Mouse (Mus musculus): ENCODE data around the gene Tent5b. TPM values are rescaled to one million over a fixed set of nuclear protein-coding genes. Genes with fewer than 3 reads are reported as not detected.

The Tent5b gene
- total RNA-seq, 1 experiment = 7.5 TPM

GRCm38 (mm10) chr4:133532777-133533176 lies 52.8 kb downstream of the Tent5b start:
- in situ Hi-C loops (cut with MboI; ENCODE audit: low sequenced_read_pairs in 2 of 2, unreplicated experiment in 2 of 2) = no loop called here
- H3K4me3 ChIP-seq (ENCODE audit: insufficient read depth in 1 of 2, low read depth in 1 of 2, low read length in 2 of 2, poor library complexity in 1 of 2, severe bottlenecking in 1 of 2) = no peak overlapping the region
- H3K4me1 ChIP-seq (ENCODE audit: control insufficient read depth in 2 of 2, insufficient read depth in 2 of 2, low read length in 2 of 2, poor library complexity in 1 of 2) = peaks cover 3 to 15% of the 10 kb centered on the region in 2 experiments; a peak in 2 of 4 replicates
- H3K27ac ChIP-seq (ENCODE audit: insufficient read depth, low read depth, low read length, poor library complexity, severe bottlenecking) = no peak overlapping the region
- DNase-seq (ENCODE audit: low read depth, low spot score) = no peak
- no peak overlapping the region for H3K9ac ChIP-seq (ENCODE audit: insufficient read depth, low read depth, low read length, poor library complexity, severe bottlenecking)
- H3K36me3 ChIP-seq (ENCODE audit: control insufficient read depth, insufficient read depth, low read length, poor library complexity, severe bottlenecking) = peaks cover 56% of the 10 kb centered on the region
- TF ChIP-seq ZNF384 (IDR thresholded peaks at IDR 0.05; ENCODE audit: low read depth, low read length) (no peak), CHD2 (IDR thresholded peaks at IDR 0.05; ENCODE audit: low read depth, low read length) (no peak), ZC3H11A (IDR thresholded peaks at IDR 0.05; ENCODE audit: borderline replicate concordance, low read depth, low read length) (no peak), MAFK (IDR thresholded peaks at IDR 0.05; ENCODE audit: insufficient read depth, low read depth, low read length) (no peak), HCFC1 (IDR thresholded peaks at IDR 0.05; ENCODE audit: borderline replicate concordance, insufficient read depth, low read length) (no peak)
- no peaks in the 10 kb centered on the region for H3K9me3 ChIP-seq (ENCODE audit: control insufficient read depth, insufficient read depth, low read depth, low read length)

DNA sequence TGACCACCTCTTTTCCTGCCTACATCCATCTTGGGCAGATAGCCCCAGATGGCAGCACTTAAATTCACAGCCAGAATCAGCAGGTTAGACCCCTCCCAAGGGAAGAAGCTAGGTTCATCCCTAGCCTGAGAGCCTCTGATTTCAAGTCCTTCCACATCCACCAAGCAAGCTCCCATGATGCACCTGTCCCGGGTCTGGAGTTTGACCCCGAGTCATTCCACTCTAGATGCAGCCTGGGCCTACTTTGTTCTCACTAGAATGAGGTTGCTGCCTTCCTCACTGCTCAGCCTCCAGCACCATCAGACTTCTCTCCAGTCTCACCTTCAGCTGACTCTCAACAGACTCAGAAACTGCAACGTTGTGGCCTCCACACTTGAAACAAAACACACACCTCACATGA lies 56.1 kb downstream of the Tent5b start:
- Histone ChIP-seq H3K4me1 (ENCODE audit: control insufficient read depth in 2 of 2, insufficient read depth in 2 of 2, low read length in 2 of 2, poor library complexity in 1 of 2) (peaks cover 0 to 8% of the 10 kb centered on the region in 2 experiments; a peak in 1 of 4 replicates), H3K9ac (ENCODE audit: insufficient read depth, low read depth, low read length, poor library complexity, severe bottlenecking) (no peak overlapping the region), H3K9me3 (ENCODE audit: control insufficient read depth, insufficient read depth, low read depth, low read length) (no peaks in the 10 kb centered on the region), H3K27ac (ENCODE audit: insufficient read depth, low read depth, low read length, poor library complexity, severe bottlenecking) (no peak overlapping the region), H3K36me3 (ENCODE audit: control insufficient read depth, insufficient read depth, low read length, poor library complexity, severe bottlenecking) (peaks cover 69% of the 10 kb centered on the region), H3K4me3 (ENCODE audit: insufficient read depth in 1 of 2, low read depth in 1 of 2, low read length in 2 of 2, poor library complexity in 1 of 2, severe bottlenecking in 1 of 2) (no peak overlapping the region)
- in situ Hi-C loops (cut with MboI; ENCODE audit: low sequenced_read_pairs in 2 of 2, unreplicated experiment in 2 of 2) = no loop called here
- no peak for DNase-seq (ENCODE audit: low read depth, low spot score)
- TF ChIP-seq MAFK (IDR thresholded peaks at IDR 0.05; ENCODE audit: insufficient read depth, low read depth, low read length) (no peak), HCFC1 (IDR thresholded peaks at IDR 0.05; ENCODE audit: borderline replicate concordance, insufficient read depth, low read length) (no peak), ZC3H11A (IDR thresholded peaks at IDR 0.05; ENCODE audit: borderline replicate concordance, low read depth, low read length) (no peak), CHD2 (IDR thresholded peaks at IDR 0.05; ENCODE audit: low read depth, low read length) (no peak), ZNF384 (IDR thresholded peaks at IDR 0.05; ENCODE audit: low read depth, low read length) (no peak)

GRCm38 (mm10) chr4:133536652-133537051 lies 56.7 kb downstream of the Tent5b start:
- no peak for TF ChIP-seq HCFC1 (IDR thresholded peaks at IDR 0.05; ENCODE audit: borderline replicate concordance, insufficient read depth, low read length)
- TF ChIP-seq ZNF384 (IDR thresholded peaks at IDR 0.05; ENCODE audit: low read depth, low read length) = no peak
- no peak for TF ChIP-seq ZC3H11A (IDR thresholded peaks at IDR 0.05; ENCODE audit: borderline replicate concordance, low read depth, low read length)
- TF ChIP-seq CHD2 (IDR thresholded peaks at IDR 0.05; ENCODE audit: low read depth, low read length) = no peak
- no peak for TF ChIP-seq MAFK (IDR thresholded peaks at IDR 0.05; ENCODE audit: insufficient read depth, low read depth, low read length)
- H3K27ac ChIP-seq (ENCODE audit: insufficient read depth, low read depth, low read length, poor library complexity, severe bottlenecking) = no peak overlapping the region
- peaks cover 0 to 8% of the 10 kb centered on the region in 2 experiments; a peak in 1 of 4 replicates for H3K4me1 ChIP-seq (ENCODE audit: control insufficient read depth in 2 of 2, insufficient read depth in 2 of 2, low read length in 2 of 2, poor library complexity in 1 of 2)
- in situ Hi-C loops (cut with MboI; ENCODE audit: low sequenced_read_pairs in 2 of 2, unreplicated experiment in 2 of 2) = no loop called here
- no peak for DNase-seq (ENCODE audit: low read depth, low spot score)
- H3K4me3 ChIP-seq (ENCODE audit: insufficient read depth in 1 of 2, low read depth in 1 of 2, low read length in 2 of 2, poor library complexity in 1 of 2, severe bottlenecking in 1 of 2) = no peak overlapping the region
- no peaks in the 10 kb centered on the region for H3K9me3 ChIP-seq (ENCODE audit: control insufficient read depth, insufficient read depth, low read depth, low read length)
- H3K9ac ChIP-seq (ENCODE audit: insufficient read depth, low read depth, low read length, poor library complexity, severe bottlenecking) = no peak overlapping the region
- H3K36me3 ChIP-seq (ENCODE audit: control insufficient read depth, insufficient read depth, low read length, poor library complexity, severe bottlenecking) = peaks cover 75% of the 10 kb centered on the region

Other genes starting within 250 kb of the Tent5b start
- 2.7 and 4.3 TPM in 2 replicates for gene Map3k6, start 239.3 kb upstream of the Tent5b start, total RNA-seq (2012; rRNA removed)
- 2.0 and 4.4 TPM in 2 replicates for gene Sytl1, start 217.0 kb upstream of the Tent5b start, total RNA-seq (2012; rRNA removed)
- gene Tmem222, start 202.3 kb upstream of the Tent5b start, total RNA-seq (2012; rRNA removed) = 73.3 and 89.4 TPM in 2 replicates
- 65.6 and 91.8 TPM in 2 replicates for gene Wdtc1, start 126.7 kb upstream of the Tent5b start, total RNA-seq (2012; rRNA removed)
- gene Slc9a1, start 110.4 kb upstream of the Tent5b start, total RNA-seq (2012; rRNA removed) = 24.7 and 24.9 TPM in 2 replicates
- 0.90 and 0.94 TPM in 2 replicates for gene Trnp1, start 18.4 kb downstream of the Tent5b start, total RNA-seq (2012; rRNA removed)
- 3.4 and 4.1 TPM in 2 replicates for gene Kdf1, start 38.8 kb downstream of the Tent5b start, total RNA-seq (2012; rRNA removed)
- gene Nudc, start 65.9 kb downstream of the Tent5b start, total RNA-seq (2012; rRNA removed) = 340 and 358 TPM in 2 replicates
- gene Nr0b2, start 73.2 kb downstream of the Tent5b start, total RNA-seq (2012; rRNA removed) = 0.31 and 0.32 TPM in 2 replicates
- gene Gpatch3, start 94.6 kb downstream of the Tent5b start, total RNA-seq (2012; rRNA removed) = 14.4 and 19.9 TPM in 2 replicates
- 39.5 and 52.6 TPM in 2 replicates for gene Gpn2, start 104.2 kb downstream of the Tent5b start, total RNA-seq (2012; rRNA removed)
- 35.8 and 46.6 TPM in 2 replicates for gene Sfn, start 122.0 kb downstream of the Tent5b start, total RNA-seq (2012; rRNA removed)
- 39.0 and 55.8 TPM in 2 replicates for gene Zdhhc18, start 170.0 kb downstream of the Tent5b start, total RNA-seq (2012; rRNA removed)
- gene Pigv, start 192.5 kb downstream of the Tent5b start, total RNA-seq (2012; rRNA removed) = 11.6 and 14.5 TPM in 2 replicates

All from ES-E14 (cell line).